Mouse (Mus musculus): Measurements from ENCODE around the gene Golt1a.
A peak's percentile ranks its signal among the peaks of the same experiment; 100 is the strongest.

The Golt1a gene

DNA sequence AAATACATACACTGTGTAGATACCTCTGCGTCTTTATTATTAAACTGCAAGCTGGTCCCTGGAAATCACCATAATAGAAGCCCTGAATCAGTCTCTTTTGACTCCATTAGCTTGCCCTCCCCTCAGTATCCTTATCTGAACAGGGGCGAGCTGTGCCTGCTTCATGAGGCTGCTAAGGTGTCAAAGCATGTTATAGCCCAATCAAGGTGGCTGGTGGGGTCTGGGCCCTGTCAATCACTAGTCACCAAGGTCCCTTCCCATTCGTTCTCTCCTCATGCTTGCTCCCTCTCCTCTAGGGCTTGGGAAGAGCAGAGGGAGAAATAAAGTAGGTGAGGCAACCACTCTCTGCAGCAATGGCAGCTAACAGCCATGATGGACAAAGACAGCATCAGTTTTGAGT is 37.6 kb downstream of the Golt1a start:
- DNase-seq (ENCODE audit: extremely low read depth, insufficient read length, low spot score) = no peak

DNA sequence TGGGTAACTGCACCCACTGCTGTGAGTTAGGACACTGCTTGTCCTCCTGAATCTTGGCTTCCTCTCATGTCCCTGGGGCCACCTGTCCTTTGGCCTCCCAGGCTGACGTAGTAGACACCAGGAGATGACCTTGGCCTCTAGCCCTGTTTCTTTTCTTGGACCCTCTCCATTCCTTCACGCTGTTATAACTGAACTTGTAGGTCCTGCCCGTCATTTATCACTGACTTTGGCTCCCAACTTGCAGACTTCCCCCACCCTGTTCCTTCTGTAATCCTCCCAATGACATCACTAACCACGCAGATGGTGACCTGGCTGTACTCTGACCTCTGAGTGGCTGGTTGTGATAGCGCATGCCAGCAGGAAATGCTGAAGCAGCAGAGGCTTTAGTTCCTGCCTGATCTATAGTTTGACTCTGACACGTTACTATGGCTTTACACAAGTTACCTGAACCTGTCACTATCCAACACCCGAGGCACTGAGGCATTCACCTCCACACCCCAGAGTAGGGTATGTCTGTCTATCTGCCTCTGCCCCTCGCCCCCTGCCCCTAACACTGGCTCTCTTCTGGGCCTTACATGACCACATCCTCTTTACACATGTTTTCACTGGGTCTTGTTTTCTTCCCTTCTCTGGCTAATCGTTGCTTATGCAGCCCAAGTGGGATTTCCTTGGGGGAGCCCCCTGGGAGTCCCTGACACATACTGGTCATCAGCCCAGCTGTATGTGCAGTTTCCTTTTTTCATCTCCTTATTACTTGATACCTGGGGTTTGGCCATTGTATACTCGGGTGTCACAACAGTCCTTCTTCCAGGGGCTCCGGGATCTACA is 38.3 kb downstream of the Golt1a start:
- DNase-seq (ENCODE audit: extremely low read depth, insufficient read length, low spot score) = no peak

DNA sequence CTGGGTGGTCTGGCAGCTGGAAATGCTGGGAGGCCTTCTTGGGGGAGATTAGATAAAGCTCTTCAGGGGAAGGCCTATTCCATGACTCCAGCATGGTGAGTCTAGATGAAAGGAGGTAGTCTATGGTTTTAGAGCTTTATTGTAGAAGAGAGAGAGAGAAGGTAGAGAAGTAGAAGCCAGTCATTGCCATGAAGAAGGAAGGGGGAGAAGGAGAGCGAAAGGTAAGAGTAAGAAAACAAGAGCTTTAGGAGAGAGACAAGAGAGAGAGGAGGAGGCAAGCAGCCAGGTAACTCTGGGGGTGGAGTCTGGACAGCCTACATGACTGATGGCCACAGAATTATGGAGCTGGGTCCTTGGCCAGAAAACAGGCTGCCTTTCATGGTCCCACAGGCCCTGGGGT is 40.6 kb downstream of the Golt1a start, which contains the start of gene Ren1:
Gene Ren1 (plus strand): TSS at position 301 of the 400 bp plus-strand sequence.
- no peak for DNase-seq (ENCODE audit: extremely low read depth, insufficient read length, low spot score)

DNA sequence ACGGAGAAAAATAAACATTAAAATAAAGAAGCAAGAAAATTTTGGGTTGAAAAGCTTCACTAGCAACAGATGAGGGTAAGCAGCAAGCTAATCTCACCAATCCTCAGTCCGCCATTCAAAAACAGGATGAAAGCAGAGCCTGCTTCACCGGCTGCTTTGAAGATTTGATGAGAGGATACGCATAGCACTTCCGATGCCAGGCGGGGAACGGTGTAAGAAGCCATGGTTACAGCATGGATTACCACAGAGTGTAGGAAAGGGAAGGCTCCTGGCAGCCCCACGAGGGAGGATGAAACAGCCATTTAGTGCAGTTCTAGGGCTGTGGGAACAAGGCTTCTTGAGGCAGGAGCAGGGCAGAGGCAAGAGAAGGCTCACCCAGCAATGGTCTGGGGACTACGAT is 42.2 kb downstream of the Golt1a start:
- no peak for DNase-seq (ENCODE audit: extremely low read depth, insufficient read length, low spot score)

DNA sequence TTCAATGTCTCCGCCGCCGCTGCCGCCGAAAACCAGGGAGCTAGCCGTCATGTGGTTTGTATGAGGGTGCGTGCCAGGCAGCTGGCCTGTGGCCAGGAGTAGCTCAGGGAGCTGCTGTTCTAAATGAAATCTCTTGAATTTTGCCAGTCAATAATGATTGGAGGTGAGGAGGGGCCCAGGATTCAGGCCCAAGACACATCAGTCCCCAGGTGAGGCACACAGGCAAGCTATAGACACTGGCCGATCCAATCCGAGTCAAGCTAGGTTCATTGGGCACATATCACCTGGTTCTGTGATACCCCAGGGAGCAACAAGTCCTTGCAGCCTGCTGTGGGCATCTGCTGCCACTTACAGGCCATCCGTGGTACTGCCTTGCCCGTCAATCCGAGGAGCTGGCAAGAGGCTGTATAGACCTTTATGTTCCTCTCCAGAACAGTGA is 43.8 kb downstream of the Golt1a start:
- DNase-seq (ENCODE audit: extremely low read depth, insufficient read length, low spot score) = peak; percentile 65

DNA sequence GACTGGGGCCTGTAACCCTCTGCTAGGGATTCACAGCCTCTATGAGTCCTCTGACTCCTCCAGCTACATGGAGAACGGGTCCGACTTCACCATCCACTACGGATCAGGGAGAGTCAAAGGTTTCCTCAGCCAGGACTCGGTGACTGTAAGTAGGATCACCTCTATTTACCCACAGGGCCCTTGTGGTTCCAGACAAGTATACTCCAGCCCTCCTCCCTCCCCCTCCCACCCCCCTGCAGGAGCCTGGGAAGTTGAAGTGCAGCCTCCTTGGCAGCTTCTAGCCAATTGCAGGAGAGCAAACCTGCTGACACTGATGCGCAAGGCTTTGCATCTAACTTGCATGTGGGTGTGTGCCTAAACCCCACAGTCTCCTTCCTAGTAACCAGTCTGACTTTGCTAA is 45.9 kb downstream of the Golt1a start:
- DNase-seq (ENCODE audit: extremely low read depth, insufficient read length, low spot score) = no peak

DNA sequence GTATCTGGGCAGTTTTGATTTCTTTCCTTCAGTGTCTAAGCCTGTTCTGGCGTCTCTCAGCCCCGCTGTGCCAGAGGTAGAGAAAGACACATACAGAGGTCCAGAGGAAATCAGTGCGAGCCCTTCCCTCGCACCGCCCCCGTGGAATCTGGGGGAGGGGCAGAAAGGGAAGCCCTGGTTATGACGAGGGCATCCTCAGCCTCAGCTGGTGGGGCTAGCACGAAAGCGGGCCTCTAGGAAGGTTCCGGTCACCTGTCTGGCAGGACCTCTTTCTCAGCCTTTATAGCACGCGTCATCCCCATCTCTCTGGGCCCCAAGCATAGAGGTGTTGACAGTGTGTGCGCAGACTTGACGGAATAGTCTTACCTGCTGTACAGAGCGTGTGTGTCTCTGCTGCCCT is 46.3 kb downstream of the Golt1a start:
- DNase-seq (ENCODE audit: extremely low read depth, insufficient read length, low spot score) = no peak

DNA sequence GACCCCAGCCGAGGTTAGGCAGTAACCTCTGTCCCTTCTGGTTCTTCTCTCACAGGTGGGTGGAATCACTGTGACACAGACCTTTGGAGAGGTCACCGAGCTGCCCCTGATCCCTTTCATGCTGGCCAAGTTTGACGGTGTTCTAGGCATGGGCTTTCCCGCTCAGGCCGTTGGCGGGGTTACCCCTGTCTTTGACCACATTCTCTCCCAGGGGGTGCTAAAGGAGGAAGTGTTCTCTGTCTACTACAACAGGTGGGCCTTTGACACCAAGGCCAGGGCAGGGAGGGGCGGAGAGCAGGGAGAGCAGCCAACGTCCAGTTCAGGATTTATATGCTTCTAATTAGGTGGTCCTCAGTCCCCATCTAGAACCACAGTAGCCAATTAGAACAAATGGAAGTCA is 46.7 kb downstream of the Golt1a start:
- DNase-seq (ENCODE audit: extremely low read depth, insufficient read length, low spot score) = no peak

DNA sequence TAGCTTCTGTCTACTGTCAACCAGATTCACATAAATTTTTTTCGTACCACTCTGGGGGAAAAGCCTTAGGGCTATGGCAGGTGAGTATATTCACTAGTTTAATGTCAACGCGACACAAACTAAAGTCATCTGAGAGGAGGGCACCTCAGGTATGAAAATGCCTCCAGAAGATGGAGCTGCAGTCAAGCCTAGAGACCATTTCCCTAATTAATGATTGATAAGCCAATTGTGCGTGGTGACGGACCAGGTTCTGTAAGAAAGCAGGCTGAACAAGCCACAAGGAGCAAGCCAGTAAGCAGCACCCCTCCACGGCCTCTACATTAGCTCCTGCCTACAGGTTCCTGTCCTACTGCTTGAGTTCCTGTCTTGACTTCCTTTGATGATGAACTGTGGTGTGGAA is 51.4 kb downstream of the Golt1a start:
- DNase-seq (ENCODE audit: extremely low read depth, insufficient read length, low spot score) = no peak

DNA sequence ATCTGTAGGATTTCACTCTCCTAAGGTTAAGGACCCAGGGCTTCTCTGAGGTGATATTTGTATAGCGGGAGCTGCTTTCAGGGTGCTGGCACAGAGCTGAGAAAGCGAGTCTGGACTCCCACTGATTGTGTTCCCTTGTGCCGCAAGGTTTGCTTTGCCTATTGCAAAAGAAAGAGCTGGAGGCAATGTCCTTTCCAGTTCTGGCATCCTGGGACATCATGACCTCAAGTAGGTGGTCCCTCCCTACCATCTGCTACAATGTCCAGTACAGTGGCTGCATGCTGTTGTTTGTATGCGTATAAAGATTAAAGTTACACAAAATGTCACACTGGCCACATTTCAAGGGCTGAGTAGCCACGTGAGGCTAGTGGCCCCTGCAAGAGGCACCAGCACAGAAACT is 52.5 kb downstream of the Golt1a start:
- no peak for DNase-seq (ENCODE audit: extremely low read depth, insufficient read length, low spot score)

DNA sequence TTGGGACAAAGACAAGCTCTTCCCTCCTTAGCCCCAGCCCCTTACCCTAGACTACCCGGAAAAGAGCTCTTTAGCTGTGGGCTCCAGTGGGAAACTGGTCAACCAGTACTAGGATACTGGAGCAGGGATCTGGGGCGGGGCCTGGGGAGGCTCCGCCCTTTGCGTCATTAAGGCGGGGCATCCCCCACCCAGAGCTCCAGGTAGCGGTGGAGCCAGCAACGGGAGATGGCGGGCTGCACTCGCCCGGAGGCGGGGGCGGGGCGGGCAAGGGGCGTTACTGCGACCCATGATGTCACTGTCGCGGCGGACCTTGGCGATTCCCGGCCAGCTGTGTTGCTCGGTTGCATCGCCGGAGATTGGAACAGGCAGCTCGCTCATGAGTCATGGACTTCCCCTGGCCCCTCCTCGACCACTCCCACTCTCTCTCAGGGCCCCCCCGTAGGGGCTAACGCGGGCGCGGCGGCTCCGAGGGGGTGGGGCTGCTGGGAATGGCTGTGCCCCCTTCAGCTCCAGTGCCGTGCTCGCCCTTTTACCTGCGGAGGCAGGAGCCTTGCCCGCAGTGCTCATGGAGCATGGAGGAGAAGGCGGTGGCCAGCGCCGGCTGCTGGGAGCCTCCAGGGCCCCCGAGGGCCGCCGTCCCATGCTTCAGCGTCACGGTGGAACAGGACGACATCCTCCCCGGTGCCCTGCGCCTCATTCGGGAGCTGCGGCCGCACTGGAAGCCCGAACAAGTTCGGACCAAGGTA is 53.8 kb downstream of the Golt1a start, which contains the start of gene Etnk2:
Gene Etnk2 (plus strand): TSS at position 297 of the 746 bp plus-strand sequence.
- no peak for DNase-seq (ENCODE audit: extremely low read depth, insufficient read length, low spot score)

DNA sequence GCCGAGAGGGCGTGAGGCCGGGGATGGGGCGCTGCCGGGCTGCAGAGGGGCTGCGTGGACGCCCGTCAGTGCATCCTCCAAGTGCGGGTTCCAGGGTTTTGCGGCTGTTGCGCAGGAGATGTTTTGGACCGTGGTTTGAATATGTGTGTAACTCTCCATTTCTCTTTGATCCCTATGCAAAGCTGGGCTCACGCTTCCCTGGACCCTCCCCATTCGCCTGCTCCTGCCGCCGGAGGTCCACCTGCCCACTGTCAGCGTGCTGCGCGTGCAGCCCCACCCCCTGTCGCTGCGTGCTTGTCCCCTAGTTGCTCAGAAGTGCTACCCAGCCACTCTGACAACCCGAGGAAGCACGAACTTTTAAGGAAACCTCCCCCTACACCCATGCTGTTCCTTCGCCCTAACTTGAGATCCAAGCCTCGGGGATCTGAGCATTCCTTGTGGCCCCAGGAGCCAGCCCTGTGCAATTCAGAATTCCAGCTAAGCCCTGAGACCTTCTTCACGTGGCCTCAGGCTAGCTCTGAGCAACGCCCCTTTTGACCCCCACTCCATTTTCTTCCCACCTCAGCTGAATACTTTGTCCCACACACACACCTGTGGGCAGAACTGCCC is 54.5 kb downstream of the Golt1a start:
- DNase-seq (ENCODE audit: extremely low read depth, insufficient read length, low spot score) = no peak

DNA sequence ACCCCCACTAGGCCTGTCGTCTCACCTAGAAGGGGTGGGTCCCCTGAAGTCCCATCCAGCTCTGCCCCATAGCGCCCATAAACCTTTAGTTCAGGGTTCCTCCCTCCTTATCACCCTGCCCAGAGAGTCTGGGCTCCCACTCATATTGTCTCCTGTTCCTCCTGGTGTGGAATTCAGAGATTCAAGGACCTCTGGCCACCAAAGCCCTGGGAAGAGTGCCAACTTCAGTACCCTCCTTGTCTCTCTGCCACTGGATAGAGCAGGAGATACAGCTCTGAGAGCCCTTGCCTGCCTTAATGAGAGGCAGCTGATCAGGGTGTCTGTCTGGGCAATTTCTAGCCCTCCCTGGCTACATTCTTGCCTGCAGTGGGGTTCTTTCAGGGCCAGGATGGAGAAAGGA is 55.3 kb downstream of the Golt1a start:
- no peak for DNase-seq (ENCODE audit: extremely low read depth, insufficient read length, low spot score)

DNA sequence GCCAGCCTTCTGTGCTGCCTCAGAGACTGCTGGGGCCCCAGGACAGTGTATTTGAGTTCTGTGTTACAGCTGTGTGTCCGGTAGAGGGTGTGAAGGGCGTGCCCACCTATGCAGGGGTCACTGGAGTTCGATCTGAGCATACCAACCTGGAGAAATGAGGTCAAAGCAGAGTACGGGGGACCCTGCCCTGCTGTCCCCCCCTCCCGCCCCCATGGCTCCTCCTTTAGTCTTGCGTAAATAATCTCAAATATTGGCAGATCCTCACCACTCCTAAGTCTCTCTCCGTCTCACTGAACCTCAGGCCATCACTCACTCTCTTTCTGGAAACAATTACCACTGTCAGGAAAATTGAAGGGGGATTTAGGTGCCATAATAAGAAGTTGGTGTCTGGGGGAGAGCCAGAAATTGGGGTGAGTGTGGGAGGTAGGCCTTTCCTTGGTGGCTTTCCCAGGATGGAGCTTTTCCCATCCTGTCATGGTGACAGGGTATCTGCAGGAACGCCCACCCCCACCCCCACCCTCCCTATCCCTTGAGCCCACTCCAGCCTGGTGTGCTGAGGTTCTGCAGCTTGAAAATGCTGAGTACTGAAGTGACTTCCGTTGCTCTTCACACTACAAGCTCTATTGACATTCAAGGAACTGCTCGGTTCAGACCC is 57.5 kb downstream of the Golt1a start:
- DNase-seq (ENCODE audit: extremely low read depth, insufficient read length, low spot score) = no peak

DNA sequence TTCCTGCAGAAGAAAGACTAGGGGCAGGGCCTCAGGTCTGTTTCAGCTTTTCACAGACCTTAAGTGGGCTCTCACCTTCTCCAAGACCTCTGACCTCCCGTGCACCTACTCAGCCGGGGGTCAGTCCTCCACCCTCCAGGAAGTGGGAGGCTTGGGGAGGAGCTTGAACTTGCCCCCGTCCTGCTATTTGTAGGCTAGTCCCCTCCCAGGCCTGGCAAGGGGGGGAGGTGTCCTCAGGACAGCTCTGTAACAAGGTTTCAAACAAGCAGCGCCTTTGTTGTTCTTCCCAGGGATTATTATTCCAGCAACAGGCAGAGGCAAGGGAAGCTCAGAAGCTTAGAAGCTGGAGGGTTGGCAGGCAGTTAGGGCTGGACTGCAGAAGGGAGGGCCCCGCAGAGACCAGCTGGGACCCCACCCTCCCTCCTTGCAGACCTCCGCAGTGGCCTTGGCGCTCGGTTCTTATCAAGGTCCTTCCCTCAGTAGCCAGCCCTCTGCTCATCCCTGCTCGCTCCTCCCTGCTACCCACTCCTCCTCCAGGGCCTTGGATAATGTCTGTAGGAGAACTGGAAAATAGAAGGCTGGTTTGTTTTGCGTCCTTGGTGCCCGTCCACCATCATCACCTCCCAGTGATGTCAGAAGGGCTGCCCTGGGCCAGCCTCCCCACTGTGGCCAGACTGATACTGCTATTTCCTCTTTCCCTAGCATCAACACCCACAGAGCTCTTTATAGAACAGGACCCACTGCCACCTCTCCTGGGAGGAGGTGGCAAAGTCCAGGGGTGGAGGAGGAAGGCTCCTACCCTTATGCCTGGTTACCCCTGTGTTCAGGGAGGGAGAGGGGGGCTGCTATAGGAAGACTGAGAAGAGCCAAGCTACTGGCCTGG is 58.2 kb downstream of the Golt1a start:
- no peak for DNase-seq (ENCODE audit: extremely low read depth, insufficient read length, low spot score)

DNA sequence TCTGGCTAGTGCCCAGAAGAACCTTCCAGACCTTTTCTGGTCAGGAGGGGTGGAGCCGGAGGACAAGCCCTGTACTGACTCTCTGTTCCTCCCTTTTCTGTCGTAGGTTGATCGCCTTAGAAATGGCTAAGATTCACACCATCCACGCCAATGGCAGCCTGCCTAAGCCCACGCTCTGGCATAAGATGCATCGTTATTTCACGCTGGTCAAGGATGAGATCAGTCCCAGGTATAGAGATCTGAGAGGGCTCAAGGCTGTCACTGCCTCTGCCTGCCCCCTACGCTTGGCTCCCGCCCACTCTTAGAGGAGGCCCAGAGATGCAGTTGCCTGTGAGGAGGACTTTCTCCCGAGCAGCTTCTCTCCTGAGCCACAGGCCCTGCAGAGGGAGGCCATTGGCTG is 59.0 kb downstream of the Golt1a start:
- DNase-seq (ENCODE audit: extremely low read depth, insufficient read length, low spot score) = no peak

DNA sequence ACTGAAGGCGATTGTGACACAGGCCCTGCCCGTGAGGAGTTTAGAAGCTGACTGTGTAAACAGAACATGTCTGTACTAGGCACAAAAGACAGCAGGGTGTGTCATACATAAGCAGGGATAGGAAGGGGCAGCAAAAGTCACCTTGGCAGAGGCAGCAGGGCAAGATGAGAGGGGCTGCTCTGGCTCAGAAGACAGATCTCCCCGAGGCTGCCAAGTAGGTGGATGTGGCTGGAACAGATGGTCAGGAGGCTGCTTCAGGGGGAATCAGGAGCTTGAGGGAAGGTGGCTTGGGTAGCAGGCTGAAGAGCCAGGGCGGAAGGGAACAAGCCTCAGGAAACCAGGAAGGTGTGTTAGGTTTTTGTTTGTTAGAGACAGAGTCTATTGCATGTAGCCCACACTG is 60.8 kb downstream of the Golt1a start:
- DNase-seq (ENCODE audit: extremely low read depth, insufficient read length, low spot score) = no peak

DNA sequence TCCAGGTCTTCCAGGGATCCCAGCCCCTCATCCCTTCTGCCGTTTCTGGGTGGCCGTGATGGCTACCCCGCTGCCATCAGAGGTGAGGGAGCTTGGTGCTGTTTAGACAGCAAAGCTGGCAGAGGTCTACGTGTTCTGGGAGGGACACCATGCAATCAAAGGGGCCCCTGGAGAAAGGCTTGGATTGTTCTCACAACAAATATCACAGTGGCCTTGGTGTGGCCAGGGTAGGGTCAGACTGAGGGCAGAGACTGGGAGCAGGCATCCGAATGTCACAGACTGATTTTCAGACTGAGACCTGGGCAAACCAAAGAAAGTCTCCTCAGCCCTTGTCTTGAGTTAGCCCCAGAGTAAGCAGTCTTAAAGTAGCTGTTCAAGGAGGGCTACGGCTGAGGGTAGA is 61.8 kb downstream of the Golt1a start:
- no peak for DNase-seq (ENCODE audit: extremely low read depth, insufficient read length, low spot score)

DNA sequence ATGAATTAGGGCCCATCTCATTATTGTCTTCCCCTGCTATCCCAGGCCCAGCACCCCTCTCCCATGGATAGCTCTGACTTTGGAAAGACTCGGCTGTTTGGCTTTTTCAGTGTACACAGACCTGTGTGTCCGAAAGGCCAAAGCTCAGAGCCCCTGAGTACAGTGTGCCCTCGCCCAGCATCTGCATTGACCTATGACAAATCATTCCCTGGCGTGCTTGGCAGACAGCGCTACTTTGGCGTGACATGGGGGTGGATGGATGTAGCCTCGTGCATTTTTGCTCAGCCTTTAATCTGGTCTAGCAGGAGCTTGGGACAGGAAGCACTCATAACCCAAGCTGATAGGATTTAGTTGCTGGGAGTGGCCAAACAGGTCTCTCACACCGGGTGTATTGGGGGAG is 62.5 kb downstream of the Golt1a start:
- DNase-seq (ENCODE audit: extremely low read depth, insufficient read length, low spot score) = no peak

Data from 3134 (cell line).